Mouse (Mus musculus) forebrain, embryonic 14.5 days (tissue): ENCODE data around the gene Rnaset2a. TPM values are rescaled to one million over a fixed set of nuclear protein-coding genes. Genes with fewer than 3 reads are reported as not detected.
"Not testable (repeated sequence)": the region's sequence is repeated elsewhere in the genome, so short reads cannot be mapped to it uniquely, and the experiment has no call there.

Experiments used
- ATAC-seq: fragments of 200-750 bp; cut with Nextera tagmentation; 2 replicates; pipeline ENCODE4 v1.8.0; 2017; ENCODE audit warnings: mild to moderate bottlenecking, moderate library complexity
- DNase-seq: peaks from one replicate; pipeline ENCODE4 v3.0.0-alpha.2; 2015; ENCODE audit warnings: low spot score
- H3K27ac ChIP-seq: fragments of 300-500 bp; sonication (generic); 2 replicates; pipeline ENCODE4 v1.5.1; 2014; ENCODE audit warnings: low read depth, mild to moderate bottlenecking, control low read depth, low read length, moderate library complexity
- H3K27me3 ChIP-seq: fragments of 300-500 bp; sonication (generic); replicated peaks from 2 replicates; pipeline ENCODE4 v1.6.1; 2014; ENCODE audit warnings: low read length, control low read depth, mixed read lengths; ENCODE audit not compliant: control insufficient read depth, insufficient read depth
- H3K36me3 ChIP-seq: fragments of 300-500 bp; sonication (generic); 2 replicates; pipeline ENCODE4 v1.6.1; 2014; ENCODE audit warnings: low read length, control low read depth; ENCODE audit not compliant: control insufficient read depth, insufficient read depth
- H3K4me1 ChIP-seq: fragments of 300-500 bp; sonication (generic); 2 replicates; pipeline ENCODE4 v1.6.1; 2014; ENCODE audit warnings: antibody characterized with exemption, low read length, control low read depth; ENCODE audit not compliant: control insufficient read depth, insufficient read depth
- H3K4me2 ChIP-seq: fragments of 300-500 bp; sonication (generic); 2 replicates; pipeline ENCODE4 v1.6.1; 2014; ENCODE audit warnings: mild to moderate bottlenecking, control low read depth, low read length
- H3K4me3 ChIP-seq: fragments of 300-500 bp; sonication (generic); 2 replicates; pipeline ENCODE4 v1.5.1; 2014; ENCODE audit warnings: low read depth, low read length, control low read depth
- H3K9ac ChIP-seq: fragments of 300-500 bp; sonication (generic); 2 replicates; pipeline ENCODE4 v1.6.1; 2014; ENCODE audit warnings: mild to moderate bottlenecking, low read length, control low read depth, moderate library complexity
- H3K9me3 ChIP-seq: fragments of 300-500 bp; sonication (generic); replicated peaks from 2 replicates; pipeline ENCODE4 v1.6.1; 2016; ENCODE audit warnings: low read length, control low read depth, mixed read lengths; ENCODE audit not compliant: control insufficient read depth
- WGBS: fragments of 180-500 bp; shearing (Covaris S2); extraction: QIAGEN DNeasy Blood & Tissue Kit; methylation state at CpG from one replicate; pipeline ENCODE4 v1.1.7; 2014; 5-methylcytosine and 5-hydroxymethylcytosine counted together
- polyA plus RNA-seq: library from polyadenylated mRNA; unstranded; fragments of >200 nt; fragmentation: Nextera tagmentation; extraction: Ambion mirVana; gene quantifications from 2 replicates; pipeline ENCODE4 v1.2.1, GENCODE M21; 2014

Gene Rnaset2a
- polyA plus RNA-seq, 1 experiment from 2014 or later: 15.0 TPM

DNA sequence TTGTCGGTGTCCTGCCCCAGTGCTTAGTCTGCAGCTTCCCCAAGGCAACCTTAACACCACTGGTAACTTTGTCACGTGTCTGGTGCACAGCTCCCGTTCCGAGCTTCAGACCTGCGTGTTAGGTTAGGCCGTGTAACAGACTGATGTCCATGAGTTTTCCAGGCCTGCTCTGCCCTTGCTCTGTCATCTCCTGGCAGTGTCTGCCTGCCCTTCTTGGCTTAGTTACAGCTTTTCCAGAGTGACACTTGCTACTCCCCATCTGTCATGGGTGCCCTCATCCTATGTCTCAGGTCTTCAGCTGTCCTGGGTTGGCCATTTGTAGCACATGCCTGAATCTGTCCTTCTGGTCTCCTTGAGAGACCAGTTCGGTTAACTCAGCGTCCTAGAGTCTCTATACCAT, 19.5 kb upstream of the Rnaset2a start:
- WGBS: 91% methylated on average over 5 of the region's 8 CpGs
- DNase-seq, ATAC-seq, H3K4me2 ChIP-seq, H3K4me1 ChIP-seq, H3K9ac ChIP-seq, H3K27me3 ChIP-seq, H3K9me3 ChIP-seq, H3K27ac ChIP-seq, H3K4me3 ChIP-seq: not testable (repeated sequence)
- H3K36me3 ChIP-seq: peaks cover 33% of the 10 kb centered on the region

DNA sequence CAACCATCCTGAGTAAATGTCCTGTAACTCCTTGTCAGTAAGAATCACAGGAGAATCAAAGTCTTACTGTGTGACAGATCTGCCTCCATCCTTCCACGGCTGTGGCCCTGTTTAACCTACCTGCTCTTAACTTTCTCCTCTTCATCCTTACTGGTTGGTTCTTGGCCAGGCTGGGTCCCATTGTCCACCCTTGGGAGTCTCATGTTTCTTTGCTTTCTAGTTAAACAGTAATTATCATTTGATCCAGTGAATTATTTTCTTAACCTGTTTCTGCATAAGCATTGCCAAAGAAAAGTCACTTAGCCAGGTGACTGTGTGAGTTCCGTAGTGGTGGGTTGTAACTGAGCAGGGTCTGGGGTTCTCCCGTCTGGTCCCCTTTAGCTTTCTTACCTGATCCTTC, 18.6 kb upstream of the Rnaset2a start:
- H3K4me3 ChIP-seq: 0 out of 2 replicates have a peak overlapping the region, but pooled peaks have one; percentile 44

DNA sequence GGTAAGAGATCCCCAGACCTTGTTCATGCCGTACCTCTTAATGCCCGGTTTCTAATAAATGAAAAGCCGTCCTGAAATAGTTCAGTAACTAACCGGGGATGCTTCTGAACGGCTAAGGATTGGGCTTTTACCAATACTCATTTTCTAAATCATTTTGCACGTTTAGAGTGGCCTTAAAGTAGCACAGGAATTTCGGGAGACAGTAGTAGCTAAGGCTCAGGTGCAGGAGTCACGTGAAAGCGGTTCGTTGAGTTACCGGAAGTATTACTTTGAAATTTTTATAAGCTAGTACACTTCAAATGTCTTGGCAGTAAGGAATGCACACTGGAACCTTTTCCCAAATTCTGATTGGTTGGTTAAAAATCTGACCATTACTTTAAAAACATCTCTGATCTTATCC, 18.1 kb upstream of the Rnaset2a start:
- H3K9me3 ChIP-seq, H3K27me3 ChIP-seq, H3K4me1 ChIP-seq, DNase-seq, ATAC-seq, H3K27ac ChIP-seq: not testable (repeated sequence)
- Histone ChIP-seq H3K36me3 (peaks cover 21% of the 10 kb centered on the region), H3K4me3 (peak overlapping the region; percentile 44), H3K9ac (peak overlapping the region; percentile 47; the same call in 1 of the 2 replicates), H3K4me2 (peak overlapping the region; percentile 43)
- 0% methylated on average over 11 of the region's 11 CpGs for whole genome bisulfite sequencing

More for the DNA sequence above, 18.6 kb upstream of the Rnaset2a start:
- not testable (repeated sequence) for ATAC-seq, H3K9me3 ChIP-seq, H3K27ac ChIP-seq, H3K27me3 ChIP-seq, H3K4me1 ChIP-seq, DNase-seq, H3K9ac ChIP-seq
- H3K4me2 ChIP-seq: peak overlapping the region; percentile 43
- WGBS: 43% methylated on average over 2 of the region's 3 CpGs
- H3K36me3 ChIP-seq: peaks cover 25% of the 10 kb centered on the region

GRCm38 (mm10) chr17:8165608-8165945, 17.7 kb upstream of the Rnaset2a start:
- DNase-seq, H3K27ac ChIP-seq, H3K27me3 ChIP-seq, ATAC-seq, H3K4me1 ChIP-seq, H3K9me3 ChIP-seq: not testable (repeated sequence)
- Histone ChIP-seq H3K36me3 (peaks cover 17% of the 10 kb centered on the region), H3K9ac (peak overlapping the region; percentile 47; the same call in 1 of the 2 replicates), H3K4me2 (peak overlapping the region; percentile 43), H3K4me3 (peak overlapping the region; percentile 44)
- under 1% methylated on average over 34 of the region's 42 CpGs for WGBS

GRCm38 (mm10) chr17:8164701-8165607, 17.1 kb upstream of the Rnaset2a start, which contains the start of gene Fgfr1op:
Gene Fgfr1op, plus strand, starts transcription at chr17:8165501.
- peak; percentile 98 for ATAC-seq
- H3K4me1 ChIP-seq, DNase-seq, H3K27me3 ChIP-seq, H3K9me3 ChIP-seq, H3K27ac ChIP-seq: not testable (repeated sequence)
- H3K36me3 ChIP-seq: peaks cover 11% of the 10 kb centered on the region
- H3K4me2 ChIP-seq: peak within 1 kb of the TSS; percentile 43
- H3K9ac ChIP-seq: peak within 1 kb of the TSS; percentile 47; the same call in 1 of the 2 replicates
- H3K4me3 ChIP-seq: peak within 1 kb of the TSS; percentile 44
- WGBS: 3% methylated on average over 13 of the region's 55 CpGs

GRCm38 (mm10) chr17:8160969-8161368, 13.1 kb upstream of the Rnaset2a start:
- ATAC-seq, H3K27me3 ChIP-seq, H3K36me3 ChIP-seq: not testable (repeated sequence)

DNA sequence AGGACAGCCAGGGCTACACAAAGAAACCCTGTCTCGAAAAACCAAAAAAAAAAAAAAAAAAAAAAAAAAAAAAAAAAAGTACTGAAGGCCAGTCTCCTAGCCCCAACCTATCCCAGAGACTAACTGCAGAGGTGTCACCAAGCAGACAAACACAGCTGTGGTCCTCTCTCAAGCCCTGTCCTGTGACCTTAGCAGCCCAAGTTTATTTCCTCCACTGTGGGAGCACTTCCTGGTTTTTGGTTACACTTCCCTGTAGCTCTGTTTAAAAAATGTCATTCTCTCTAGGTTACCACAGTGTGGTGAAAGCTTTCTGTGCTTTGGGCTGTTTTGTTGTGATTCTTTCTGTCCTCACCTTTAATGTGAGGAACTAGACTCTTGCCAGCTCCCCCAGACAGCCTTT, 10.7 kb upstream of the Rnaset2a start:
- H3K9me3 ChIP-seq, H3K9ac ChIP-seq, ATAC-seq: not testable (repeated sequence)

More at GRCm38 (mm10) chr17:8160969-8161368, 13.1 kb upstream of the Rnaset2a start:
- not testable (repeated sequence) for H3K4me3 ChIP-seq, H3K9ac ChIP-seq, H3K9me3 ChIP-seq, H3K4me1 ChIP-seq, H3K27ac ChIP-seq, H3K4me2 ChIP-seq
- DNase-seq: peak; percentile 34
- 45% methylated on average over 3 of the region's 3 CpGs for WGBS

GRCm38 (mm10) chr17:8155982-8156381, 8.1 kb upstream of the Rnaset2a start:
- ATAC-seq, H3K27me3 ChIP-seq, H3K4me2 ChIP-seq, DNase-seq, H3K9ac ChIP-seq, H3K27ac ChIP-seq, H3K4me3 ChIP-seq, H3K36me3 ChIP-seq, H3K4me1 ChIP-seq, H3K9me3 ChIP-seq: not testable (repeated sequence)
- WGBS: no CpG with 5 or more reads among the region's 8 CpGs

More for the DNA sequence above, 10.7 kb upstream of the Rnaset2a start:
- H3K27ac ChIP-seq, H3K4me1 ChIP-seq, H3K27me3 ChIP-seq, H3K36me3 ChIP-seq, DNase-seq, H3K4me3 ChIP-seq, H3K4me2 ChIP-seq: not testable (repeated sequence)
- whole genome bisulfite sequencing: no CpG with 5 or more reads among the region's 1 CpGs

- not testable (repeated sequence) for DNase-seq, H3K4me2 ChIP-seq, H3K36me3 ChIP-seq, H3K4me3 ChIP-seq, H3K9me3 ChIP-seq, ATAC-seq, H3K4me1 ChIP-seq, H3K27ac ChIP-seq, H3K27me3 ChIP-seq, H3K9ac ChIP-seq
- 81% methylated on average over 7 of the region's 7 CpGs for WGBS
Measured at GRCm38 (mm10) chr17:8155010-8155409, 7.1 kb upstream of the Rnaset2a start.
